Mouse (Mus musculus): ENCODE measurements around the gene Tmem184b.
A peak's percentile ranks its signal among the peaks of the same experiment; 100 is the strongest.

The Tmem184b gene

DNA sequence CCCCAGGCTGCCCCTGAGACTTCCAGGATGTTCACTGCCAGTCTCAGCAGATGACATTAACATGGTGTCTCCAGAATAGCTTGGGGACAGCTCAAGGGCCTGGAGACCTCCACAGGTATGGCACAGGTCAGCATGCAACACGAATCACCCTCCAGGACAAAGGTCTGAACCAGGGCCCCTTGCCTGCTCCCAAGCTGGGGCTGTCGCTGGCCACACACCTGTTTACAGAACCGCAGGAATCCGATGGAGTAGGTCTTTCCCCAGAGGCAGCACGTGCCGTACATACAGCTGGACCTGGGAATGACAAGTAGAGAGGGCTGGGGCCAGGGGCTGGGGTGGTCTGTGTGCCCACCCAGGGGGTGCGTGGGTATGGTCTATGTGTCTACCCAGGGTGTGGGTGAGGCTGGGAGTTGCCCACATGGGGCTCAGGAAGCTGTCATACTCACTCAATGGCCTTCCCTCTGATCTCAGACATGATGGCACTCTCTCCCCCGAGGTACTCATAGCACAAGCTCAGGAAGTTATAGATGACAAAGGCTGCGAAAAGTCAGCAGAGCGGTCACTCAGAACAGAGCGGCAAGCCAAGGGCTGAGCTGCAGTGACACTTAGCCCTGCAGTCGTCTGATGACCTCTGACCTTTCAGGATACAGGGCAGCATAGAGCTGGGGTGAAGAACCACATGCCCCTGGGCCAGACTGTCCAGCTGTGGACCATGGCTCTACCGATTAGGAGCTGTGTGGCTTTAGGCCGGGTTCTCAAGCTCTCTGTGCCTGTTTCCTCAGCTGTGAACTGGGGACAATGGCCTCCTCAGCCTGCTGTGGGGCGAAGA, 33.7 kb downstream of the Tmem184b start:
- DNase-seq (ENCODE audit: inconsistent age in 2 of 2, low spot score in 1 of 2): no peak

DNA sequence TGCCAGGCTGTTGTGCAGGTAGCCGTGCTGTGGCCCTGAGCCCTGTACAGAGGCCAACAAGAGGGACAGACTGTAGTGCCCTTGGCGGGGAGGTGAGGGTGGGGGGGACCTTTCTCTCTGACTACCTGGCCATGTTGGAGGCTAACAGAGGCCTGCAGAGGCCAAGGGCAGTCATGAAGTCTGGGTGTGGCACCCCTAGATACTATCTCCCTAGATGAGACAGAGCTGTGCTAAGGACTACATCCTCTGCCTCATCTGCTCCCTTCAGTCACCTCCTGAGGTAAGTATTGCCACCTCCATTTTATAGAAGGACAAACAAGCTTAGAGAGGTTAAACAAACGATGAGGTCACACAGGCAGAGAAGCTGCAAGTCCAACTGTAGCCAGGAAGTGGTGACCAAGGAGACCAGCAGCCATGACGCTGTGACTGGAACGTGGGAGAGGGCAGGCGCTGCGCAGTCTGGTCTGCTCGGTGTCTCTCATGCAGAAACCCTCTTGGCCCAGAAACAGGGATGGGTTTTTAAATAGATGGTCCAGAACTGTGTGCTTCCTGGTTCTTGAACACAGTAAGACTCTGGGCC, 34.4 kb downstream of the Tmem184b start:
- no peak for DNase-seq (ENCODE audit: inconsistent age in 2 of 2, low spot score in 1 of 2)

DNA sequence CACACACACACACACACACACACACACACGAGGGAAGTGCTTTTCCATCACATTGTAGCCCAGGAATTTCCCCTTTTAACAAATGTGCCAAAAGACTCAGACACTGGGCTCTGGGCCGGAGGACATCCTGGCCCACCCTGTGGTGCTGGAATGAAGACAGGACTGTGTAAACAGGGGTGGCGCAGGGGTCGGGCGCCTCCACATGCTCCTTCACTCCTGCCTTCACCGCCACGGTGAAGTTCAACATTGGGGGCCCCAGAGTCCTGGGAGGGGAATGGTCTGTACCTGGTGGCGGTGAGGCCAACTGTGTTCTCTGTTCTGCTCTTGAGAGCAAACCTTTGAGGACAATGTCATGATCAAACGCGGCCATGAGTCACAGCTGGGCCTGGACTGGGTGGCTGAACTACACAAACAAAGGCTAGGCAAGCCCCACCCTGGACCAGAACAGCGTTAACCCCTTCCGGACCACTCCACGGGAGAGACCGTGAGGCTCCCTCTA, 35.0 kb downstream of the Tmem184b start:
- DNase-seq (ENCODE audit: inconsistent age in 2 of 2, low spot score in 1 of 2): peak; percentile 56 to 82

DNA sequence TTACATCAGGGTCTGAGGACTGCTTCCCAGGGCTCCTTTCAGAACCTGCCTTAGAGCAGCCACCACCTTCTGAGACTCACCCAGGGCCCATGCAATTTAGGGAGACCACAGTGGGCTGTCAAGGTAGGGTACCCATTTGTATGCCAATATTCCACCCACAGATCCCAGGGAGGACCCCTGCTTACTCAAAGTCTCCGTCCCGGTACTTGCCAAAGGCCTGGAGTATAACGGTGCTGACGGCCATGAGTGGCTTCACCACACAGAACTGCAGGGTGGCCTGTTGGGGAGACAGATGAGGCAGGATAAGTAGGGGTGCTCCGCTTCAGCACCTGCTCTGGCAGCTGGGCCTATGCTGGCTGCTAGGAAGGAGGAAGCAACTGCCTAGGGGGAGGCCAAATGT, 37.0 kb downstream of the Tmem184b start:
- no peak for DNase-seq (ENCODE audit: inconsistent age in 2 of 2, low spot score in 1 of 2)

DNA sequence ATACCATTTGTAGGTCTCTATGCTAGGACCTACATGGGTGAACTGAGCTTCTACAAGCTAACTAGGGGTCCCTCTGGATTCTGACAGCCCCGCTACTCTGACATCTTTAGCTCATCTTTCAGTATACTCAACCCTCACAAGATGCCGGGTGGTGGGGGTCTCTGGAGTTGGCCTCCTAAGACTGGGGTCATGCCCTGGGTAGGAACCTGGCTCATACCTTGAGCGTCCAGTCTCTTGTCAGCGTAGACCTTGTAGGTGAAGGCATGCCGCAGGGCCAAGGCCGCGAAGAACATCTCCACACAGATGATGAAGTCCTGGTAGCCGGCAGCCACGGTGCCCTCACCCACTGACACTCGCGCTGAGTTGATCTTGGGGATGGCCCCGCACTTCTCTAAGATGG, 38.3 kb downstream of the Tmem184b start:
- no peak for DNase-seq (ENCODE audit: inconsistent age in 2 of 2, low spot score in 1 of 2)

DNA sequence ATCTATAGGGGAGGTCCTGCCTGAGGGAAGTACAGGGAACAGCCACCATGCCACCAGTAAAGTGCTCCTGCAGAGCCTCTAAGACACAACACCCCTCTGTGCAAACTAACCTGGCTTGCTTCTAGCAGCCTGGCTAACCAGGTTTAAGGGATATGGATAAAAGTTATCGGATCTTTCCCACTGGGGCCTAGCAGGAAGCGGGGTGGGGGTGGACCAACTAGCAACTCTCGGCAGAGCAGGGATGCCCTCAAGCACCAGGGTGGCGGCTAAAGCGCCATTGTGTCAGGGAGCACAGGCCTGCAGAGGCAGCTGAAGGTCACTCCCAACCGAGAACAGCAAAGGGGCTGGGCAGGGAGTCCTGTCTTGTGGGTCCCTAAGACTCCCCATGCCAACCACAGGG, 39.2 kb downstream of the Tmem184b start:
- no peak for DNase-seq (ENCODE audit: inconsistent age in 2 of 2, low spot score in 1 of 2)

DNA sequence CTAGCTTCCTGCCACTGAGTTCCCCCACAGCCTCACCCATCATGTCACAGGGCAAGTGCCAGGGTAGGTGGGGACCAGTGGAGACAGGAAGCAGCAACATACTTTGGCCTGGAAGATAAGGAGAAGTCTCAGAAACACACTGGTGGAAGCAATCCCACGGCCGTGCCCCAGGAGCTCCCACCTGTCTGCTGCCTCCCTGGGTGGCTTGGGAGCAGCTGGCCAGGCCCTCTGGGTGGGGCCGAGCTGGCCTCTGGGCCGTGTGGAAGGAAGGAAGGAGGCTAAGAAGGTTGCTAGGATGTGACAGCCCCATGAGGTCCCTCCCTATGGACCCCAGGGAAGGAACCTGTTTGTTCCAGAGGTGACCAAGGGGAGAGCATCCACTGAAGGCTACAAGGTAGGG, 42.3 kb downstream of the Tmem184b start:
- no peak for DNase-seq (ENCODE audit: inconsistent age in 2 of 2, low spot score in 1 of 2)

DNA sequence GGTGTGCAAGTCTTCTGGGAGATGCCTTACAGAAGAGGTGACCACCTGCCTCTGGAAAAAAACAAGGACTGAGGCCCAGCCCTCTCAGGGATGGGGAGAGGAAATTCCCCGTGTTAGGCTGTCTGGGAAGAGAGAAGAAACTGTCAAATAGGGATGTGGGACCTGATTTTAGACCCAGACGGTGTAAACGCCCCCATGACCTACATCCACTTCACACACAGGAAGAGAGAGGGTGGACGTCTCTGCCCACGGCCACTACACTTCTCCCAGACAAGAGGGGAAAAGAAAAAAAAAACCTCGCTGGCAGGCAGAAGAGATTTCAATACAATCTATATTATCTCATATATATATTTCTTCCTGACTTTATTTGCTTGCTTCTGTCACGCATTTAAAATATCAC, 43.0 kb downstream of the Tmem184b start:
- DNase-seq (ENCODE audit: inconsistent age in 2 of 2, low spot score in 1 of 2): no peak

DNA sequence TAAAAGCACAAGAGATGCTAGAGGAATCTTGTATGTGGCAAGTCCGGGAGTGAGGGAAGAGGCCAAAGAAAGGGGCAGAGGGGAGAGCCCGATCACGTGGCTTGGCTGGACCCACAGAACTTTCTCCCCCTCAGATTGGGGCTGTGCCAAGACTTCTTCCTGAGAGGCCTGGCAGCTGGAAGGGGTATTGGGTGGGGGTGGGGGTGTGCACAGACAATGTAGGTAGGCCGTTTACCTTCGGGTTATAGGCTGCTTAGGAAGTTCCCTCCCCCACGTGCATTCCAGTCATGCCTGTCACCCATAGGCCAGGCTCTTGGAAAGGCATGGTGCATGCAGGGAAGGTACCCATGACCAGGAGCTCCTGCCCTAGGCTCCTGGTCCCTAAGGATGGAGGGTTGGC, 43.4 kb downstream of the Tmem184b start:
- DNase-seq (ENCODE audit: inconsistent age in 2 of 2, low spot score in 1 of 2): no peak

DNA sequence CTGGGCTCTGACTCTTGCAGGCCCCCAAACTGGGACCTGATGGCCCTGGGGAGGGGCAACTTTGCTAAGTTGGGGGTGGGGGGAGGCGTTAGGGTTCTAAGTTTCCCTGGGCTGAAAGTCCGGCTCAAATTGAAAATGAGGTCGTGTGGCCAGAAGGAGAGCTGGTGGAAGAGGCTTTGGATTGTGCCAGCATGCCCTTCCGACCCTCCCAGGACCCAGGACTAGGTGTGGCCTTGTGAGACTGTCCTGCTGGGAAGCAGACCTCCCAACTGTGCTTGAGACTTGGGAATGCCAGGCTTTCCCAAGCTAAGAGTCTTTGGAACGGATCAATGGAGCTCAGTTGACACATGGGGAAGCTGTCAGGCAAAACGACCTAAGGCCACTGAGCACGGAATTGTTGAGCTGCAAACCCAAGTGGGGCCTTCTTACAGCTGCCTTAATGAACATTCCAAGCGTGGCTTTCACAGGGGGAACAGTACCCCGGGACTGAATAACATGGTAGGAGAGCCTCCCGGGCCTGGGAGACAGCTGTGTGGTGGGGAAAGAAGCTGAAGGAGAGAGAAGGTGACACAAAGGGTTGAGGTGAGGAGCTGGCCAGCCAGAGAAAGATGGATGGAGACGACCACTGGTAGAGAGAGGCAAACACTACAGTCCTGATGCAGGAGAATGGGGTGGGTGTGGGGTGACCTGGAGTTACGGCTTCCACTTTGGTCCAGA, 45.2 kb downstream of the Tmem184b start:
- DNase-seq (ENCODE audit: inconsistent age in 2 of 2, low spot score in 1 of 2): no peak

DNA sequence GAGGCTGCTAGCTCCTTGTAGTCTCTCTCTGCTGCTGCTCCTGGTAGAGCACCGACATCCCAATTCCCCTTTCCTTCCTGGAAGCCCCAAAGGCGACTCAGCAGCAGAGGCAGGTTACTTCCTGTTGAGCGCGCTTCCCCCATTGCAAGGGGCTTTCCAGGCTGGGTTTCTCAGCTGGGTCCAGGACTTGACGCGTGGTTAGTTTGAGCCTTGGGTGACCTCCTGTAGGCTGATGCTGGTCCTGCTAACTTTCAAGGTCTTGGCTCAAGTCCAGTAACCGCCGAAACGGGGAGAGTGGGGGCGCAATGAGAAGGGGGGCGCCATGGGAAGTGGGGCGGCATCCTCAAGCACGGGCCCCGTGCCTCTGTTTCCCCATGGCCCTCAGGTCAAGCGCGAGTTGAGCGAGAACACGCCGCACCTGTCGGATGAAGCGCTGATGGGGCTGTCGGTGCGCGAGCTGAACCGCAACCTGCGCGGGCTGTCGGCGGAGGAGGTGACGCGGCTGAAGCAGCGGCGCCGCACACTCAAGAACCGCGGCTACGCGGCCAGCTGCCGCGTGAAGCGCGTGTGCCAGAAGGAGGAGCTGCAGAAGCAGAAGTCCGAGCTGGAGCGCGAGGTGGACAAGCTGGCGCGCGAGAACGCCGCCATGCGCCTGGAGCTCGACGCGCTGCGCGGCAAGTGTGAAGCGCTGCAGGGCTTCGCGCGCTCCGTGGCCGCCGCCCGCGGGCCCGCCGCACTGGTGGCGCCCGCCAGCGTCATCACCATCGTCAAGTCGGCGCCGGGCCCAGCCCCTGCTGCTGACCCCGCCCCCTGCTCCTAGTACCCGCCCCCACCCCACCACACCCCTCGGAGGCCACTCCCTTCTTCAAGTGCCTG, 46.1 kb downstream of the Tmem184b start:
- peak; percentile 75 to 80 for DNase-seq (ENCODE audit: inconsistent age in 2 of 2, low spot score in 1 of 2)

DNA sequence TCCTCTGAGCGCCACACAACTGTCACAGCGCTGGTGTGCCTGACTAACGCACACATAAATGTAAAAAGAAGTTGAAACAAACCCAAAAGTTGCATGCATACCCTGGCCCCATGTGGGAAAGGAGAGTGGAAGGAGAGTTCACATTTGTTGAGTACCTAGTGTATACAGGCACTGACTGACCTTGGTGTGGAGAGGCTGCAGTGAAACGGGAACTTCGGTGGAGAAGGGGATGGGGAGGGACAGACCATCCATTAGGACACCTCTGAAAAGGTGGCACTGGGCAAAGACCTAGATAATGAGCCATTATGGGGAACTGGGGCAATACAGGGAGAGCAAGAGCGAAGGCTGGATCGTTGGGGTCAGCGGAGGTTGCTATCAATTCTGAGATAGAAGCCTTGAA, 46.9 kb downstream of the Tmem184b start:
- DNase-seq (ENCODE audit: inconsistent age in 2 of 2, low spot score in 1 of 2): no peak

DNA sequence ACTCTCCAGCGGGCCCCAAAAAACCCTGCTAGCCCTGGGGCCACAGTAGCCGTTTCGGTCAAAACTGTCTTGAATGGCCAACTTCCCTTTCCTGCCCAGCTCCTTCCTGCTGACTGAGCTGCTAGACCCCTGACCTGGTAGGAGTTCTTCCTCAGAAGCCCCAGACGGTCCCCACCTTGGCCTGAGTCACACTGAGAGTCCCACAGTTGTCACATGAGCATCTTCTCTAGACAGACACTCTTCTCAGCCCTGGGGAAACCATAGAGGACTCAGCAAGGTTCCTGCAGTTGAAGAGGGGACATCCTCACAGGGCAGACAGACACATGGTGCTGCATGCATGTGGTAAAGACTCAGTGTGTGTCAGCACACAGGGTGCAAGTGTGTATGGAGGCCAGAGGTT, 48.8 kb downstream of the Tmem184b start:
- DNase-seq (ENCODE audit: inconsistent age in 2 of 2, low spot score in 1 of 2): no peak

DNA sequence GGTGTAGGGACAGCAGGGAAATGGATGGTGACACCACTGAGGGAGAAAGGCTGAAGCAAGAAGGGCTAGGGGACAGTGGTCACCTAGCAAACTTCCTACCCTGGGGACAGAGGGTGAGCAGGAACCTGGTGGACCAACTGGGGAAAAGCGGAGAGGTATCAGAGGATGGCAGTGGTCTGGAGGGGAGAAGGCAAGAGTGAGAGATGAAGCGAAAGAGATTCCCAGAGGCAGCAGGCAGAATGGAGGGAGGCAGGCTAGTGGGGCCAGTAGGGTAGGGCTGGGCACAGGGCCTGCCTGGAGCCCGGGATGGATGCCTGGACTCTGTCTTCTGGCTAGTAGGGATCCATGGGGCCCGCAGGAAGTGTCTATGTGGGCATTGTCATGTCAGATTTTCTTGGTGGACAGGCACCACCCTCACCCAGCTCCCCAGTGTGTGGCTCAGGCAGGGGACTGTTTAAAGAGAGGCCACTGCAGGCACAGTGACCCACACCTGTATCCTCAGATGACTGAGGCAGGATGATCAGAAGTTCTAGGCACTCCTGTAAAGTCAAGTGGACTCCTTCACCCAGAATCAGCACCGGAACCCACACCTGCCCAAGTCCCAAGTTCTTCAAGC, 49.6 kb downstream of the Tmem184b start:
- DNase-seq (ENCODE audit: inconsistent age in 2 of 2, low spot score in 1 of 2): no peak

DNA sequence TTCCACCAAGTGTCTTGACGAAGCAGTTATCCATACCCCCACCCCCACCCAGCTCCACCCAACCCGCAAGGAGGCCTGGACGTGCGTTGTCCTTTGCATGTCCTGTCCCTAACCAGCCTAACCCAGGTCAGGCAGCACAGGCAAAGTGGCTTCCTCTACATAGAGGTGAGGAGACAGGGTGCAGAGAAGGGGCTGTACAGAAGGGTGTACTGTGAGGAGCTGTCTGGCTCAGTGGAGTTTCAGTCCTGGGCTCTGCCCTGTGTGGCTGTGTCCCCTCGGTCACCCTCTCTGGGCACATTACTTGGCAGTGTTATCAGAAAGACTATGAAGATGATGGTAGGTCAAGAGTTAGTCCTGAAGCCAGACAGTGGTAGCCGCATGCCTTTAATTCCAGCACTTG, 50.9 kb downstream of the Tmem184b start:
- no peak for DNase-seq (ENCODE audit: inconsistent age in 2 of 2, low spot score in 1 of 2)

DNA sequence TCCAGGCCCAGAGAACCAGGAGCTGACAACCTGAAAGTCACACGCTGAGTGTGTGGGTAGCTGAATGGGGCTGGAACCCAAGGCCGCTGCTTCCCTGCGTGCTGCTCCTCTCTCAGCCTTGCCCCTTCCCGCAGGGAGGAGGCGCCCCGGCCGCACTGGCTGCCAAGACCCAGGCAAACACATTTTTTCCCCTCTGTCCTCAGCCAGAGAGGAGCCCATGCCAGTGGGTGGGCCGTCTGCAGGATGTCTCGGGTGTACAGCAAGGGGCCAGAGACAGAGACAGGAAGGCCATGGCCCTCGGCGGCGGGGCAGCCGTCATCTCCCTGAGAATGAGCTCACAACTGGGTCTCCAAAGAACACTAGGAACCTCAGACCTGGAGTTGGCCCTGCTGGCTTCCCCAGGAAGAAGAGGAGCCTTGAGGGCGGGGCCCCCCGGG, 52.0 kb downstream of the Tmem184b start:
- DNase-seq (ENCODE audit: inconsistent age in 2 of 2, low spot score in 1 of 2): peak; percentile 64 to 76

DNA sequence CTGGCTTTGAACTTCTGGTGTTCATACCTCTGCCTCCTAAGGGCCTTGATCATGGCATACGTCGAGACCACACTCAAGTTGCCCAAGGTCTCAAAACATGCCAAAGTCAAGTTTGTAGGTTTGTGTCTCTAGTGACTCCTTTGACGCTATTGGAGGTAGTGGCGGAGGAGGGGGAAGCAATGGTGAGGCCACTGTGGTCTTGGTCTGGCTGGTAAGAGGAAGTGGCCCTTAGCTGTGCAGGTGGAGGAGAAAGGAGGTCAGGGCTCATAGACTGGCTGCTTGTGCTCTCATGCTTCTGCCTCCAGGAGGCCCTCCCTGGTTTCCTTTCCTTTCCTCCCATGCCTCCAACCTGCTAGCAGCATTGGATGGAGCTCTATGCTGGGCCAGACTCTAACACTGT, 52.5 kb downstream of the Tmem184b start:
- DNase-seq (ENCODE audit: inconsistent age in 2 of 2, low spot score in 1 of 2): no peak

DNA sequence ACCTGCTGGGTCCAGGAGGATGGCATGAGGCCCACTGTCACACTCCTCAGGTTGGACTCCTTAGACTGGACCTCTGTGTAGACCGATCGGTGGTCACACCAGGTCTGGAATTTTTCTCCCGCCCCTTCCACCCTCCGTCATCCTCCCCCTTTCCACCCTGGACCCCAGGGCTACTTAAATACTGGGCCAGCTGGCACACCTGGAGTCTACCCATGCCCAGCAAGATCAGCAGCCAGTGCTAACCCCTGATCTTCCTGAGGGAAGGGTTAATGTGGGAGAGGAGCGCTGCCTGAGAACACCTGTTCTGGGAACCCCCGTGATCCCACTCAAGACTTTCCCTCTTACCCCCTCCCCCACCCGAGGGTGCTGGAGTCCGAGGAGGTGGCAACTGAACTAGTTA, 54.7 kb downstream of the Tmem184b start:
- no peak for DNase-seq (ENCODE audit: inconsistent age in 2 of 2, low spot score in 1 of 2)

DNA sequence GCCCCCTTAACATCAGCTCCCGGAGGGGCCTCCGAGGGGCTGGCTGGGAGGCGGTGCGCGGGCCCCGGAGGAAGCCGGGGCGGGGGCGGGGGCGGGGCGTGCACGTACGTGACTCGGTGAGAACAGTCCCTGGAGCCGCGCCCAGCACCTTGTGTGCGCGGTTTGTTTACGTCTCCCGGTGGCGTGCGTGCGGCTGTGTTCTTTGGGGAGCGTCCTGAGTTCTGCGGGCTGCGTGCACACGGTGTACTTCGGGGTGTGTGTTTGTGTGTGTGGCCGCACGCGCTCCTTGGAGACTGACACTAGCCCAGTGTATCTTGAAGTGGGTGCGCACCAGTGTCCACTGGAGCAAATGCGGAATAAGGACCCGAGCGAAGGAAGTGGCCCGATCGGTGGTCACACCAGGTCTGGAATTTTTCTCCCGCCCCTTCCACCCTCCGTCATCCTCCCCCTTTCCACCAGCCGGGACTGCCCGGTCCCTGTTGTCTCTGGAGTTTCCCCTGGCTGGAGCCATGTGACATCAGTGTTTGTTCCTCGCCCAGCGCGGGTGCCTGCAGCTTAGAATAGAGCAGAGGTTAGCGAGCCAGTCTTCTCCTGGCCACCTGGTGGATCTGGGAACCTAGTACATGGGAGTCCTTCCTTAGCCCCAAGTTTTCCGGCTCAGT, 55.4 kb downstream of the Tmem184b start:
- DNase-seq (ENCODE audit: inconsistent age in 2 of 2, low spot score in 1 of 2): peak; percentile 73 to 86

Measured in adrenal gland, adult (tissue).